Comparison of ENCODE assay signal across 14 mouse cellular contexts in the genomic region with DNA sequence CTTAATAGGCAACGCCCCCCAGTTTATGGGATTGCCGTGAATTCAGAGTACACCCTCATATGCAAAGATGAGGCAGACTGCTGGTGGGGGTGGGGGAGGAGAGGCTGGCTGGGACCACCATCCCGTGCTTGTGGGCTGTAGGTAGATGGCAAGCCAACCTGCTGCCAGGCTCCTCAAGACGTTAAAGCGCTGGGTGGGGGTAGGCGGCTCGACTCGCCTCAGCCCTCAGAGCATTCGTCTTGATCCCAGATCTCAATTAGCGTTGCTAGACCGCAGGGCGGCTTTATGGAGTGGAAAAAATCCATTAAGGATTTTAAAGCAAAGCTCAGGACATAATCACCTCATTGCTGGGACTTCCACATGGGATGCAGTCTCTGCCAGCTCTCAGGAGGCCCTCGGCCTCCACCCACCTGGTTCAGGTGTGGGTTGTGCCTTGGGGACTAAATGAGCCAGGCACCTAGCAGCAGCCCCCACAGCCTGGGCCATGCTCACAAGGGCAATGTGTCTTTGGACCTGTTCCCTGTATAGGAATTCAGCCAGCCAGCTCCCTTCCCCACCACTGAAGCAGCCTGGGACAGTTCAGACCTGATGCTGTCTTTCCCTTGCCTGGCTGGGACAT. TPM values are rescaled to one million over a fixed set of nuclear protein-coding genes. Genes with fewer than 3 reads are reported as not detected.
DNase-seq lines count a peak whose midpoint lies in the region; ATAC-seq and TF ChIP-seq lines count a peak whose summit lies in the region.
"Had no signal": no experiment of that assay in that cellular context is flagged by ENCODE, and none has a peak within 500 bp of the region (broad histone marks: within the 10 kb centered on the region; RNA-seq: fewer than 3 reads in every experiment).

No protein-coding gene starts in this region.

- H3K4me2 ChIP-seq in forebrain, embryonic 16.5 days (ENCODE audit: low read length) = no peak overlapping the region
- no peak overlapping the region for H3K4me2 ChIP-seq in hindbrain, embryonic 14.5 days (replicated peaks)
- H3K4me2 ChIP-seq in kidney, postnatal 0 days (ENCODE audit: low read length) = no peak overlapping the region
- H3K4me2 ChIP-seq in midbrain, embryonic 15.5 days = no peak overlapping the region
- H3K4me2 ChIP-seq: heart, embryonic 13.5 days had no signal

- H3K4me1 ChIP-seq in forebrain, embryonic 10.5 days = peaks cover 41% of the 10 kb centered on the region
- H3K4me1 ChIP-seq in forebrain, embryonic 16.5 days (replicated peaks; ENCODE audit: control insufficient read depth, insufficient read depth, low read length) = peaks cover 14% of the 10 kb centered on the region
- peaks cover 33% of the 10 kb centered on the region for H3K4me1 ChIP-seq in hindbrain, embryonic 14.5 days (replicated peaks; ENCODE audit: control insufficient read depth, insufficient read depth, low read length)
- peaks cover 15% of the 10 kb centered on the region for H3K4me1 ChIP-seq in kidney, postnatal 0 days (replicated peaks; ENCODE audit: insufficient read depth, low read length)
- peaks cover 17% of the 10 kb centered on the region for H3K4me1 ChIP-seq in midbrain, embryonic 15.5 days

- H3K4me3 ChIP-seq in forebrain, embryonic 10.5 days = no peak overlapping the region
- H3K4me3 ChIP-seq in forebrain, embryonic 16.5 days (replicated peaks; ENCODE audit: low read length) = no peak overlapping the region
- H3K4me3 ChIP-seq in hindbrain, embryonic 14.5 days (replicated peaks; ENCODE audit: low read length) = no peak overlapping the region
- no peak overlapping the region for H3K4me3 ChIP-seq in kidney, postnatal 0 days (replicated peaks; ENCODE audit: low read depth, low read length)
- H3K4me3 ChIP-seq in midbrain, embryonic 15.5 days = no peak overlapping the region
- H3K4me3 ChIP-seq: heart, embryonic 13.5 days had no signal

- H3K27ac ChIP-seq in forebrain, embryonic 10.5 days = peak overlapping the region; percentile 25; the same call in 1 of the 2 replicates
- H3K27ac ChIP-seq in forebrain, embryonic 16.5 days (ENCODE audit: low read length) = no peak overlapping the region
- H3K27ac ChIP-seq in hindbrain, embryonic 14.5 days = peak overlapping the region; percentile 47; the same call in 1 of the 2 replicates
- no peak overlapping the region for H3K27ac ChIP-seq in kidney, postnatal 0 days
- peak overlapping the region; percentile 38; the same call in 1 of the 2 replicates for H3K27ac ChIP-seq in midbrain, embryonic 15.5 days
- H3K27ac ChIP-seq: heart, embryonic 13.5 days had no signal

- DNase-seq in forebrain, embryonic 10.5 days (ENCODE audit: extremely low spot score, low spot score) = no peak
- peak; percentile 38 for DNase-seq in hindbrain, embryonic 14.5 days (ENCODE audit: low spot score)
- DNase-seq in kidney, postnatal 0 days (ENCODE audit: low spot score) = peak; percentile 31
- no peak for DNase-seq in adrenal gland, adult 8-10 months
- no peak for DNase-seq in ovary, adult 18-20 months (ENCODE audit: low spot score)
- no peak for DNase-seq in layer of hippocampus, adult 8-10 months (ENCODE audit: low spot score in 2 of 2)
- DNase-seq: cerebellum, adult 8-10 months; gastrocnemius, postnatal 25 days; lung, adult 18-20 months had no signal

- no peaks in the 10 kb centered on the region for H3K36me3 ChIP-seq in forebrain, embryonic 10.5 days (replicated peaks)
- no peaks in the 10 kb centered on the region for H3K36me3 ChIP-seq in forebrain, embryonic 16.5 days (ENCODE audit: control insufficient read depth, insufficient read depth)
- no peaks in the 10 kb centered on the region for H3K36me3 ChIP-seq in hindbrain, embryonic 14.5 days (replicated peaks; ENCODE audit: control insufficient read depth, insufficient read depth)
- H3K36me3 ChIP-seq in kidney, postnatal 0 days (ENCODE audit: insufficient read depth, low read length) = no peaks in the 10 kb centered on the region
- no peaks in the 10 kb centered on the region for H3K36me3 ChIP-seq in midbrain, embryonic 15.5 days (replicated peaks)
- H3K36me3 ChIP-seq: heart, embryonic 13.5 days had no signal

- TF ChIP-seq CTCF in kidney, postnatal 0 days (IDR thresholded peaks at IDR 0.05; ENCODE audit: low read depth) = no peak

- no peak for ATAC-seq in forebrain, embryonic 16.5 days
- ATAC-seq in hindbrain, embryonic 14.5 days (ENCODE audit: low FRiP score) = 0 out of 2 replicates have a peak, but pooled peaks have one; percentile 34
- ATAC-seq in kidney, postnatal 0 days (replicated peaks; ENCODE audit: low FRiP score, low read depth) = 0 out of 2 replicates have a peak, but pooled peaks have one; percentile 34
- no peak; the same call in 1 of the 2 replicates for ATAC-seq in midbrain, embryonic 15.5 days (replicated peaks)

- no peak overlapping the region for H3K9ac ChIP-seq in forebrain, embryonic 16.5 days (replicated peaks; ENCODE audit: low read depth, low read length)
- no peak overlapping the region for H3K9ac ChIP-seq in hindbrain, embryonic 14.5 days
- H3K9ac ChIP-seq in kidney, postnatal 0 days (ENCODE audit: low read depth, low read length) = no peak overlapping the region
- H3K9ac ChIP-seq in midbrain, embryonic 15.5 days = no peak overlapping the region
- H3K9ac ChIP-seq: heart, embryonic 13.5 days had no signal

- 44% methylated on average over 13 of the region's 13 CpGs for WGBS in forebrain, embryonic 10.5 days
- WGBS in forebrain, embryonic 16.5 days = 25% methylated on average over 13 of the region's 13 CpGs
- 38% methylated on average over 13 of the region's 13 CpGs for WGBS in hindbrain, embryonic 14.5 days
- WGBS in kidney, postnatal 0 days = 36% methylated on average over 13 of the region's 13 CpGs
- WGBS in midbrain, embryonic 15.5 days = 30% methylated on average over 13 of the region's 13 CpGs

- peaks cover 43% of the 10 kb centered on the region for H3K27me3 ChIP-seq in forebrain, embryonic 10.5 days (ENCODE audit: poor library complexity, severe bottlenecking)
- H3K27me3 ChIP-seq in forebrain, embryonic 16.5 days (replicated peaks; ENCODE audit: control insufficient read depth, insufficient read depth, low read length) = no peaks in the 10 kb centered on the region
- H3K27me3 ChIP-seq in hindbrain, embryonic 14.5 days (ENCODE audit: control insufficient read depth, insufficient read depth, low read length) = 0 out of 2 replicates have a peak, but pooled peaks cover 4% of the 10 kb centered on the region
- no peaks in the 10 kb centered on the region for H3K27me3 ChIP-seq in kidney, postnatal 0 days (ENCODE audit: insufficient read depth, low read length)
- H3K27me3 ChIP-seq in midbrain, embryonic 15.5 days (replicated peaks) = no peaks in the 10 kb centered on the region

- H3K9me3 ChIP-seq in forebrain, embryonic 10.5 days = no peaks in the 10 kb centered on the region
- H3K9me3 ChIP-seq in forebrain, embryonic 16.5 days (ENCODE audit: control insufficient read depth, low read length) = no peaks in the 10 kb centered on the region
- no peaks in the 10 kb centered on the region for H3K9me3 ChIP-seq in hindbrain, embryonic 14.5 days (ENCODE audit: control insufficient read depth, low read length)
- no peaks in the 10 kb centered on the region for H3K9me3 ChIP-seq in kidney, postnatal 0 days (replicated peaks; ENCODE audit: low read length)
- no peaks in the 10 kb centered on the region for H3K9me3 ChIP-seq in midbrain, embryonic 15.5 days

RNA-seq across cellular contexts. Expression of a gene that starts 34.5 kb away (rescaled TPM):
- 1.0 TPM in 2 replicates for polyA plus RNA-seq in forebrain, embryonic 10.5 days (2016; fragmentation: Nextera tagmentation; extraction: Ambion mirVana)
- 8.1 and 13.5 TPM in 2 replicates for polyA plus RNA-seq in forebrain, embryonic 16.5 days (2015; fragmentation: Nextera tagmentation; extraction: Ambion mirVana)
- polyA plus RNA-seq in hindbrain, embryonic 14.5 days (2014; fragmentation: Nextera tagmentation; extraction: Ambion mirVana) = 13.1 and 15.4 TPM in 2 replicates
- 1.8 and 2.1 TPM in 2 replicates for polyA plus RNA-seq in kidney, postnatal 0 days (2015; fragmentation: Nextera tagmentation; extraction: Ambion mirVana)
- 19.4 and 21.2 TPM in 2 replicates for polyA plus RNA-seq in midbrain, embryonic 15.5 days (2015; fragmentation: Nextera tagmentation; extraction: Ambion mirVana)
- total RNA-seq in adrenal gland, adult 8-10 months (2022) = 1 to 10 TPM; 1.4 to 3.1 (median 2.2) TPM
- 10 to 100 TPM; 44.3 to 55.3 (median 48.2) TPM for total RNA-seq in layer of hippocampus, adult 8-10 months (2022)
- total RNA-seq: megakaryocyte, adult 5-6 weeks; neutrophil, adult 5-6 weeks had no signal

Comparison
In these comparisons a context has a peak if more than half of its experiments do, and no peak if none do; other contexts are left out.
1. H3K27ac ChIP-seq: peak in forebrain, embryonic 10.5 days (single experiment), hindbrain, embryonic 14.5 days (single experiment) and midbrain, embryonic 15.5 days (single experiment); none in forebrain, embryonic 16.5 days (single experiment) and kidney, postnatal 0 days (single experiment).
2. DNase-seq: peak in hindbrain, embryonic 14.5 days (single experiment) and kidney, postnatal 0 days (single experiment); none in forebrain, embryonic 10.5 days (single experiment), adrenal gland, adult 8-10 months (single experiment), ovary, adult 18-20 months (single experiment) and layer of hippocampus, adult 8-10 months (0 of 2).
3. ATAC-seq: peak in hindbrain, embryonic 14.5 days (single experiment) and kidney, postnatal 0 days (single experiment); none in forebrain, embryonic 16.5 days (single experiment) and midbrain, embryonic 15.5 days (single experiment).